Mouse (Mus musculus) bone marrow macrophage, adult 2 months (primary cell): ENCODE measurements around the gene Cend1.

Experiments used
- CTCF ChIP-seq: IDR thresholded peaks from 2 replicates; pipeline ENCODE4 v1.5.1; 2012; ENCODE audit warnings: low read depth, mild to moderate bottlenecking, low read length, moderate library complexity
- POLR2A ChIP-seq: IDR thresholded peaks from 2 replicates; pipeline ENCODE4 v1.6.1; 2012; ENCODE audit warnings: mild to moderate bottlenecking, low read depth, low read length, borderline replicate concordance

- TF ChIP-seq POLR2A (no peak), CTCF (no peak)
These were observed 5.2 kb upstream of the Cend1 start for GRCm38 (mm10) chr7:141434464-141434863.
